Mouse (Mus musculus): Measurements from ENCODE around the gene Tmco1. TPM values are rescaled to one million over a fixed set of nuclear protein-coding genes. Genes with fewer than 3 reads are reported as not detected.

Tmco1 gene
- 54.0 TPM for polyA plus RNA-seq (2017; shearing (Covaris generic))

DNA sequence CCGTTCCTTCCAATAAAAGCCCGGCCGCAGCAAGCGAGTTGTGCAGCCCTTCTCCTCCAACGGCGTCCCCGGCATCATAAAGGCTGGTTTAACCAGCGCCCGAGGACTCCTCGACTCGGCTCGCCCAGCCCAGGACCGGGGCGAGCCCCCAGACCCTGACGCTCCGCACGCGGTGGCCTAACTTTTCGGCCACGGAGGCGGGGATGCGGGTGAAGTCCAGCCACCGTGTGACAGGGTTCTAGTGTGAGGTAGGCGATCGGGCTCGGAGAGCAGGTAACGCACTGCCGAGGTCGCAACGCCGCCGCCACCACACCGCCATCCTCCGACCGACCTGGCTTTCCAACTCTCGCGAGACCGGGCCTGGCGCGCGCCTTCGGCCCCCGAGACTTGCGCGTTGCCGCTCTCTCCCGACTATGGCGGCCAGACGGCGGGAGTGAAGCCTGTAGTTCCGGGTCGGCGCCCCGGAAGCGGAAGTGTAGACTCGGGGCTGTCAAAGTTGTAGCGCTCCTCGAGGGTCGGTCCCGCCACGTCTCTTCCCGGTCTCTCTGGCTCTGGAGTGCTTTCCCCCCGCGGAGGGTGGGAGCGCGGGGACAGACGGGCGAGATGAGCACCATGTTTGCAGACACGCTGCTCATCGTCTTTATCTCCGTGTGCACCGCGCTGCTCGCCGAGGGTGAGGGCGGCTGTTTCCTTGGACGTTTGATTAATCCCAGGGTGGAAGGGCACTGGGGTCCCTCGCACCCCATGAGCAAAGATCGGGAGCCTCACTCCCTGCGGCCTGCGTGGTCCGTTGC, at the start of gene Tmco1:
TSS of gene Tmco1 (plus strand) at position 118 of the 794 bp plus-strand sequence.

DNA sequence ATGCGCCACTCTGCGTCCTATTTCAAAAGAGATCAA, 23.0 kb upstream of the Tmco1 start, which contains the start of gene Uck2:
TSS of gene Uck2 (minus strand) at position 1 of the 36 bp plus-strand sequence.

DNA sequence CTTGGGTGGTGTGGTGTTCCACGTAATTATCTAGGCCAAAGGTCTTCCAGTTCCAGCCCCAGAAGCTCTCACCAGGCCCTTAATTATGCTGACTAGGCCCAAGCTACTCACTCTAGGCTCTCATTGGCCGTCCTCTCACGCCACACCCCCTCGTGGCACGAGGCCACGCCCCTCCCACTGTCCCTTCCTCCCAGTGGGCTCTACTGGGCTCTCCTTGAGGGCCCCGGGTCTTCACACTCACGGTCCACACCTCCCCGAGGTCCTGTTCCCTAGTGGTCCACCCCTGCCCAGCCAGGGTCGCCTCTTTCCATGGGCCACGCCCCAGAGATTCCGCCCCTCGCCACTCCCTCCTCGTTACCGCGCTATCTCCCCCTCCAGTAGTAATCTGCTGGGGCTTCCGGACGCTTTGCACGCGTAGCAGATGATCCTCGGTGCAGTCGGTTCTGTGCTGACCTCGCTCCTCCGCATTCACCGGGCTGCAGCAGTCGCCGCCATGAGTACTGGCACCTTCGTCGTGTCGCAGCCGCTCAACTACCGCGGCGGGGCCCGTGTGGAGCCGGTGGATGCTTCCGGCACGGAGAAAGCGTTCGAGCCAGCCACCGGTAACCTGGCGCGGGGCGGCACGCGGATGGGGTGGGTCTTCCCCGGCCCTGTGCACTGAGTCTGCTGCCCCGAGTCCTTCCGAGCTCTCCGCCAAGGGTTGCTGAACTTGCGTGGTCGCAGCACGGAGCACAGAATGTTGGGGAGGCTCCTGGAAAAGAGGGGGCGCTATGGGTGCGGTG, 41.8 kb downstream of the Tmco1 start, which contains the start of gene Aldh9a1:
TSS of gene Aldh9a1 (plus strand) at position 177 of the 782 bp plus-strand sequence.

Other genes with a start within 250 kb of the Tmco1 start
- 93.6 TPM for gene Uck2, start 23.1 kb upstream of the Tmco1 start, polyA plus RNA-seq (2017; shearing (Covaris generic))
- 66.5 TPM for gene Aldh9a1, start 41.6 kb downstream of the Tmco1 start, polyA plus RNA-seq (2017; shearing (Covaris generic))
- 5.0 TPM for gene Mgst3, start 85.5 kb downstream of the Tmco1 start, polyA plus RNA-seq (2017; shearing (Covaris generic))
- gene Lrrc52, start 158.4 kb downstream of the Tmco1 start, polyA plus RNA-seq (2017; shearing (Covaris generic)): not detected